Mouse (Mus musculus): ENCODE data around the gene Ccs.

- TF ChIP-seq CTCF (IDR thresholded peaks at IDR 0.05; ENCODE audit: borderline replicate concordance, insufficient read depth, low read length) (no peak), POLR2A (IDR thresholded peaks at IDR 0.05; ENCODE audit: low read depth, low read length) (no peak)
Measured at GRCm38 (mm10) chr19:4865147-4865546, 26.0 kb upstream of the Ccs start.

Data from embryonic fibroblast, embryonic 13.5 days (primary cell).